Mouse (Mus musculus): ENCODE data around the gene Tldc2.

Gene Tldc2

GRCm38 (mm10) chr2:157060557-157061305 is 26.1 kb upstream of the Tldc2 start:
- no peak for DNase-seq (ENCODE audit: low read depth, low spot score)

- DNase-seq (ENCODE audit: low read depth, low spot score): no peak
Measured at GRCm38 (mm10) chr2:157063241-157063700, 23.6 kb upstream of the Tldc2 start.

GRCm38 (mm10) chr2:157064136-157064535 is 22.7 kb upstream of the Tldc2 start:
- no peak for DNase-seq (ENCODE audit: low read depth, low spot score)

- DNase-seq (ENCODE audit: low read depth, low spot score): no peak
Measured at GRCm38 (mm10) chr2:157064978-157065878, 21.6 kb upstream of the Tldc2 start.

- DNase-seq (ENCODE audit: low read depth, low spot score): no peak
Measured at GRCm38 (mm10) chr2:157065879-157066226, 21.0 kb upstream of the Tldc2 start.

GRCm38 (mm10) chr2:157066731-157067430 is 20.0 kb upstream of the Tldc2 start:
- no peak for DNase-seq (ENCODE audit: low read depth, low spot score)

GRCm38 (mm10) chr2:157068701-157069354 is 18.0 kb upstream of the Tldc2 start:
- no peak for DNase-seq (ENCODE audit: low read depth, low spot score)

- DNase-seq (ENCODE audit: low read depth, low spot score): no peak
Measured at GRCm38 (mm10) chr2:157069355-157069735, 17.5 kb upstream of the Tldc2 start.

- DNase-seq (ENCODE audit: low read depth, low spot score): no peak
Measured at GRCm38 (mm10) chr2:157069755-157070315, 17.0 kb upstream of the Tldc2 start.

GRCm38 (mm10) chr2:157070365-157070764 is 16.5 kb upstream of the Tldc2 start:
- no peak for DNase-seq (ENCODE audit: low read depth, low spot score)

GRCm38 (mm10) chr2:157071556-157071955 is 15.3 kb upstream of the Tldc2 start:
- no peak for DNase-seq (ENCODE audit: low read depth, low spot score)

GRCm38 (mm10) chr2:157072316-157072990 is 14.4 kb upstream of the Tldc2 start:
- DNase-seq (ENCODE audit: low read depth, low spot score): no peak

GRCm38 (mm10) chr2:157073378-157074052 is 13.3 kb upstream of the Tldc2 start:
- no peak for DNase-seq (ENCODE audit: low read depth, low spot score)

- DNase-seq (ENCODE audit: low read depth, low spot score): no peak
Measured at GRCm38 (mm10) chr2:157074186-157074724, 12.6 kb upstream of the Tldc2 start.

GRCm38 (mm10) chr2:157074772-157075171 is 12.1 kb upstream of the Tldc2 start:
- DNase-seq (ENCODE audit: low read depth, low spot score): no peak

- no peak for DNase-seq (ENCODE audit: low read depth, low spot score)
Measured at GRCm38 (mm10) chr2:157075226-157075625, 11.6 kb upstream of the Tldc2 start.

GRCm38 (mm10) chr2:157075685-157076084 is 11.2 kb upstream of the Tldc2 start:
- no peak for DNase-seq (ENCODE audit: low read depth, low spot score)

- no peak for DNase-seq (ENCODE audit: low read depth, low spot score)
Measured at GRCm38 (mm10) chr2:157076585-157076984, 10.3 kb upstream of the Tldc2 start.

- no peak for DNase-seq (ENCODE audit: low read depth, low spot score)
Measured at GRCm38 (mm10) chr2:157077160-157077559, 9.7 kb upstream of the Tldc2 start.

- DNase-seq (ENCODE audit: low read depth, low spot score): no peak
Measured at GRCm38 (mm10) chr2:157077641-157078058, 9.2 kb upstream of the Tldc2 start.
